Mouse (Mus musculus): ENCODE results near the gene Cdh23. TPM values are rescaled to one million over a fixed set of nuclear protein-coding genes. Genes with fewer than 3 reads are reported as not detected.

The Cdh23 gene
- total RNA-seq, 1 experiment: 2.3 TPM

- Histone ChIP-seq H3K9me3 (ENCODE audit: control insufficient read depth, insufficient read depth, low read depth, low read length) (no peaks in the 10 kb centered on the region), H3K9ac (ENCODE audit: insufficient read depth, low read depth, low read length, poor library complexity, severe bottlenecking) (no peak overlapping the region), H3K27ac (ENCODE audit: insufficient read depth, low read depth, low read length, poor library complexity, severe bottlenecking) (no peak overlapping the region), H3K4me3 (ENCODE audit: insufficient read depth in 1 of 2, low read depth in 1 of 2, low read length in 2 of 2, poor library complexity in 1 of 2, severe bottlenecking in 1 of 2) (no peak overlapping the region), H3K36me3 (ENCODE audit: control insufficient read depth, insufficient read depth, low read length, poor library complexity, severe bottlenecking) (no peaks in the 10 kb centered on the region), H3K4me1 (ENCODE audit: control insufficient read depth in 2 of 2, insufficient read depth in 2 of 2, low read length in 2 of 2, poor library complexity in 1 of 2) (peaks cover 3 to 11% of the 10 kb centered on the region in 2 experiments; a peak in 2 of 4 replicates)
- no peak for TF ChIP-seq CHD2 (IDR thresholded peaks at IDR 0.05; ENCODE audit: low read depth, low read length)
- no peak for TF ChIP-seq HCFC1 (IDR thresholded peaks at IDR 0.05; ENCODE audit: borderline replicate concordance, insufficient read depth, low read length)
- no peak for TF ChIP-seq MAFK (IDR thresholded peaks at IDR 0.05; ENCODE audit: insufficient read depth, low read depth, low read length)
- no peak for TF ChIP-seq ZNF384 (IDR thresholded peaks at IDR 0.05; ENCODE audit: low read depth, low read length)
- TF ChIP-seq ZC3H11A (IDR thresholded peaks at IDR 0.05; ENCODE audit: borderline replicate concordance, low read depth, low read length): no peak
- in situ Hi-C loops (cut with MboI; ENCODE audit: low sequenced_read_pairs in 2 of 2, unreplicated experiment in 2 of 2): no loop called here
- no peak for DNase-seq (ENCODE audit: low read depth, low spot score)
Observed at GRCm38 (mm10) chr10:60349056-60349455, 347.2 kb downstream of the Cdh23 start.

- Histone ChIP-seq H3K36me3 (ENCODE audit: control insufficient read depth, insufficient read depth, low read length, poor library complexity, severe bottlenecking) (no peaks in the 10 kb centered on the region), H3K9me3 (ENCODE audit: control insufficient read depth, insufficient read depth, low read depth, low read length) (no peaks in the 10 kb centered on the region), H3K9ac (ENCODE audit: insufficient read depth, low read depth, low read length, poor library complexity, severe bottlenecking) (no peak overlapping the region), H3K4me3 (ENCODE audit: insufficient read depth in 1 of 2, low read depth in 1 of 2, low read length in 2 of 2, poor library complexity in 1 of 2, severe bottlenecking in 1 of 2) (no peak overlapping the region), H3K4me1 (ENCODE audit: control insufficient read depth in 2 of 2, insufficient read depth in 2 of 2, low read length in 2 of 2, poor library complexity in 1 of 2) (peaks cover 3 to 9% of the 10 kb centered on the region in 2 experiments; a peak in 2 of 4 replicates), H3K27ac (ENCODE audit: insufficient read depth, low read depth, low read length, poor library complexity, severe bottlenecking) (no peak overlapping the region)
- no peak for DNase-seq (ENCODE audit: low read depth, low spot score)
- TF ChIP-seq CHD2 (IDR thresholded peaks at IDR 0.05; ENCODE audit: low read depth, low read length): no peak
- no peak for TF ChIP-seq ZC3H11A (IDR thresholded peaks at IDR 0.05; ENCODE audit: borderline replicate concordance, low read depth, low read length)
- TF ChIP-seq ZNF384 (IDR thresholded peaks at IDR 0.05; ENCODE audit: low read depth, low read length): no peak
- TF ChIP-seq MAFK (IDR thresholded peaks at IDR 0.05; ENCODE audit: insufficient read depth, low read depth, low read length): no peak
- no peak for TF ChIP-seq HCFC1 (IDR thresholded peaks at IDR 0.05; ENCODE audit: borderline replicate concordance, insufficient read depth, low read length)
- in situ Hi-C loops (cut with MboI; ENCODE audit: low sequenced_read_pairs in 2 of 2, unreplicated experiment in 2 of 2): no loop called here
Observed at GRCm38 (mm10) chr10:60347768-60348610, 348.3 kb downstream of the Cdh23 start.

- H3K9me3 ChIP-seq (ENCODE audit: control insufficient read depth, insufficient read depth, low read depth, low read length): no peaks in the 10 kb centered on the region
- peak within 1 kb of the TSS; percentile 55 to 72 for H3K4me3 ChIP-seq (ENCODE audit: insufficient read depth in 1 of 2, low read depth in 1 of 2, low read length in 2 of 2, poor library complexity in 1 of 2, severe bottlenecking in 1 of 2)
- peaks cover 3 to 7% of the 10 kb centered on the region in 2 experiments; a peak in 2 of 4 replicates for H3K4me1 ChIP-seq (ENCODE audit: control insufficient read depth in 2 of 2, insufficient read depth in 2 of 2, low read length in 2 of 2, poor library complexity in 1 of 2)
- H3K9ac ChIP-seq (ENCODE audit: insufficient read depth, low read depth, low read length, poor library complexity, severe bottlenecking): peak within 1 kb of the TSS; percentile 68; the same call in 1 of the 2 replicates
- in situ Hi-C loops (cut with MboI; ENCODE audit: low sequenced_read_pairs in 2 of 2, unreplicated experiment in 2 of 2): no loop called here
- TF ChIP-seq ZNF384 (IDR thresholded peaks at IDR 0.05; ENCODE audit: low read depth, low read length) (no peak), HCFC1 (IDR thresholded peaks at IDR 0.05; ENCODE audit: borderline replicate concordance, insufficient read depth, low read length) (no peak), CHD2 (IDR thresholded peaks at IDR 0.05; ENCODE audit: low read depth, low read length) (no peak), ZC3H11A (IDR thresholded peaks at IDR 0.05; ENCODE audit: borderline replicate concordance, low read depth, low read length) (no peak), MAFK (IDR thresholded peaks at IDR 0.05; ENCODE audit: insufficient read depth, low read depth, low read length) (no peak)
- DNase-seq (ENCODE audit: low read depth, low spot score): peak; percentile 68
- H3K36me3 ChIP-seq (ENCODE audit: control insufficient read depth, insufficient read depth, low read length, poor library complexity, severe bottlenecking): no peaks in the 10 kb centered on the region
- H3K27ac ChIP-seq (ENCODE audit: insufficient read depth, low read depth, low read length, poor library complexity, severe bottlenecking): no peak within 1 kb of the TSS
Observed at GRCm38 (mm10) chr10:60346701-60347405, 349.4 kb downstream of the Cdh23 start, which contains the start of gene Vsir. Vsir (plus strand) TSS chr10:60346851.

GRCm38 (mm10) chr10:60346056-60346455 lies 350.2 kb downstream of the Cdh23 start:
- TF ChIP-seq ZC3H11A (IDR thresholded peaks at IDR 0.05; ENCODE audit: borderline replicate concordance, low read depth, low read length) (no peak), ZNF384 (IDR thresholded peaks at IDR 0.05; ENCODE audit: low read depth, low read length) (no peak), CHD2 (IDR thresholded peaks at IDR 0.05; ENCODE audit: low read depth, low read length) (no peak), HCFC1 (IDR thresholded peaks at IDR 0.05; ENCODE audit: borderline replicate concordance, insufficient read depth, low read length) (no peak), MAFK (IDR thresholded peaks at IDR 0.05; ENCODE audit: insufficient read depth, low read depth, low read length) (no peak)
- H3K36me3 ChIP-seq (ENCODE audit: control insufficient read depth, insufficient read depth, low read length, poor library complexity, severe bottlenecking): no peaks in the 10 kb centered on the region
- H3K4me1 ChIP-seq (ENCODE audit: control insufficient read depth in 2 of 2, insufficient read depth in 2 of 2, low read length in 2 of 2, poor library complexity in 1 of 2): peaks cover under 1 to 2% of the 10 kb centered on the region in 2 experiments; a peak in 2 of 4 replicates
- peak overlapping the region in 1 of 2 experiments; percentile 72; a peak in 1 of 4 replicates for H3K4me3 ChIP-seq (ENCODE audit: insufficient read depth in 1 of 2, low read depth in 1 of 2, low read length in 2 of 2, poor library complexity in 1 of 2, severe bottlenecking in 1 of 2)
- no peaks in the 10 kb centered on the region for H3K9me3 ChIP-seq (ENCODE audit: control insufficient read depth, insufficient read depth, low read depth, low read length)
- DNase-seq (ENCODE audit: low read depth, low spot score): no peak
- H3K27ac ChIP-seq (ENCODE audit: insufficient read depth, low read depth, low read length, poor library complexity, severe bottlenecking): no peak overlapping the region
- no peak overlapping the region for H3K9ac ChIP-seq (ENCODE audit: insufficient read depth, low read depth, low read length, poor library complexity, severe bottlenecking)
- in situ Hi-C loops (cut with MboI; ENCODE audit: low sequenced_read_pairs in 2 of 2, unreplicated experiment in 2 of 2): no loop called here
